Mouse (Mus musculus): ENCODE data around the gene Ccdc191. TPM values are rescaled to one million over a fixed set of nuclear protein-coding genes. Genes with fewer than 3 reads are reported as not detected.
A peak's percentile ranks its signal among the peaks of the same experiment; 100 is the strongest.

Ccdc191 gene
- polyA plus RNA-seq (2015; fragmentation: Nextera tagmentation; extraction: Ambion mirVana): 9.8 and 14.2 TPM in 2 replicates

GRCm38 (mm10) chr16:43889208-43890004 lies at the start of gene Ccdc191:
Gene Ccdc191, plus strand, starts transcription at chr16:43889800.
- Histone ChIP-seq H3K4me1 (peaks cover 11% of the 10 kb centered on the region), H3K27me3 (no peaks in the 10 kb centered on the region), H3K27ac (peak within 1 kb of the TSS; percentile 78), H3K4me2 (peak within 1 kb of the TSS; percentile 72), H3K4me3 (peak within 1 kb of the TSS; percentile 62), H3K9ac (peak within 1 kb of the TSS; percentile 78), H3K36me3 (no peaks in the 10 kb centered on the region), H3K9me3 (no peaks in the 10 kb centered on the region)
- WGBS: under 1% methylated on average over 33 of the region's 33 CpGs
- ATAC-seq (ENCODE audit: insufficient number of reproducible peaks, low FRiP score, low TSS enrichment, low read depth): peak; percentile 100

- no peak overlapping the region for H3K27ac ChIP-seq
- WGBS: 86% methylated on average over 1 of the region's 1 CpGs
These were observed 48.4 kb upstream of the Ccdc191 start for GRCm38 (mm10) chr16:43841236-43841635.

GRCm38 (mm10) chr16:43849839-43850238 lies 39.8 kb upstream of the Ccdc191 start:
- Histone ChIP-seq H3K27ac (no peak overlapping the region), H3K36me3 (no peaks in the 10 kb centered on the region), H3K27me3 (no peaks in the 10 kb centered on the region), H3K4me2 (no peak overlapping the region), H3K9me3 (no peaks in the 10 kb centered on the region), H3K4me1 (no peaks in the 10 kb centered on the region), H3K4me3 (no peak overlapping the region), H3K9ac (no peak overlapping the region)
- WGBS: 64% methylated on average over 1 of the region's 1 CpGs
- ATAC-seq (ENCODE audit: insufficient number of reproducible peaks, low FRiP score, low TSS enrichment, low read depth): no peak

More at GRCm38 (mm10) chr16:43841236-43841635, 48.4 kb upstream of the Ccdc191 start:
- H3K9me3 ChIP-seq: no peaks in the 10 kb centered on the region
- no peaks in the 10 kb centered on the region for H3K4me1 ChIP-seq
- no peaks in the 10 kb centered on the region for H3K27me3 ChIP-seq
- ATAC-seq (ENCODE audit: insufficient number of reproducible peaks, low FRiP score, low TSS enrichment, low read depth): no peak
- no peaks in the 10 kb centered on the region for H3K36me3 ChIP-seq
- no peak overlapping the region for H3K4me3 ChIP-seq
- H3K9ac ChIP-seq: no peak overlapping the region
- no peak overlapping the region for H3K4me2 ChIP-seq

GRCm38 (mm10) chr16:43858941-43859476 lies 30.6 kb upstream of the Ccdc191 start:
- Histone ChIP-seq H3K36me3 (peaks cover 19% of the 10 kb centered on the region), H3K27ac (no peak overlapping the region), H3K27me3 (no peaks in the 10 kb centered on the region), H3K4me1 (0 out of 2 replicates have a peak, but pooled peaks cover 5% of the 10 kb centered on the region), H3K9ac (no peak overlapping the region), H3K4me3 (no peak overlapping the region), H3K4me2 (no peak overlapping the region), H3K9me3 (no peaks in the 10 kb centered on the region)
- 79% methylated on average over 5 of the region's 5 CpGs for WGBS
- ATAC-seq (ENCODE audit: insufficient number of reproducible peaks, low FRiP score, low TSS enrichment, low read depth): no peak

- H3K27me3 ChIP-seq: no peaks in the 10 kb centered on the region
- H3K4me3 ChIP-seq: no peak overlapping the region
- H3K36me3 ChIP-seq: peaks cover 23% of the 10 kb centered on the region
- ATAC-seq (ENCODE audit: insufficient number of reproducible peaks, low FRiP score, low TSS enrichment, low read depth): no peak
- H3K4me1 ChIP-seq: 0 out of 2 replicates have a peak, but pooled peaks cover 5% of the 10 kb centered on the region
- H3K4me2 ChIP-seq: no peak overlapping the region
- 80% methylated on average over 6 of the region's 6 CpGs for WGBS
- H3K9me3 ChIP-seq: no peaks in the 10 kb centered on the region
- no peak overlapping the region for H3K27ac ChIP-seq
- H3K9ac ChIP-seq: no peak overlapping the region
These were observed 29.0 kb upstream of the Ccdc191 start for GRCm38 (mm10) chr16:43860624-43861023.

GRCm38 (mm10) chr16:43869805-43870204 lies 19.8 kb upstream of the Ccdc191 start:
- peaks cover 53% of the 10 kb centered on the region for H3K36me3 ChIP-seq

GRCm38 (mm10) chr16:43871419-43871818 lies 18.2 kb upstream of the Ccdc191 start:
- Histone ChIP-seq H3K4me3 (no peak overlapping the region), H3K27me3 (no peaks in the 10 kb centered on the region), H3K36me3 (peaks cover 67% of the 10 kb centered on the region), H3K4me1 (peaks cover 5% of the 10 kb centered on the region; the same call in 1 of the 2 replicates), H3K9me3 (no peaks in the 10 kb centered on the region), H3K4me2 (no peak overlapping the region), H3K27ac (no peak overlapping the region), H3K9ac (no peak overlapping the region)
- WGBS: 83% methylated on average over 7 of the region's 7 CpGs
- no peak for ATAC-seq (ENCODE audit: insufficient number of reproducible peaks, low FRiP score, low TSS enrichment, low read depth)

More at GRCm38 (mm10) chr16:43869805-43870204, 19.8 kb upstream of the Ccdc191 start:
- Histone ChIP-seq H3K27ac (peak overlapping the region; percentile 64), H3K4me1 (peaks cover 5% of the 10 kb centered on the region; the same call in 1 of the 2 replicates), H3K9me3 (no peaks in the 10 kb centered on the region), H3K27me3 (no peaks in the 10 kb centered on the region), H3K4me2 (no peak overlapping the region), H3K9ac (no peak overlapping the region), H3K4me3 (no peak overlapping the region)
- no peak for ATAC-seq (ENCODE audit: insufficient number of reproducible peaks, low FRiP score, low TSS enrichment, low read depth)

GRCm38 (mm10) chr16:43879769-43880168 lies 9.8 kb upstream of the Ccdc191 start:
- H3K9me3 ChIP-seq: no peaks in the 10 kb centered on the region
- H3K4me3 ChIP-seq: no peak overlapping the region
- 84% methylated on average over 6 of the region's 6 CpGs for WGBS
- H3K4me2 ChIP-seq: no peak overlapping the region
- peaks cover 44% of the 10 kb centered on the region for H3K36me3 ChIP-seq
- ATAC-seq (ENCODE audit: insufficient number of reproducible peaks, low FRiP score, low TSS enrichment, low read depth): no peak
- no peak overlapping the region for H3K9ac ChIP-seq
- no peaks in the 10 kb centered on the region for H3K27me3 ChIP-seq
- H3K27ac ChIP-seq: no peak overlapping the region
- H3K4me1 ChIP-seq: no peaks in the 10 kb centered on the region

GRCm38 (mm10) chr16:43881636-43882035 lies 8.0 kb upstream of the Ccdc191 start:
- no peak for ATAC-seq (ENCODE audit: insufficient number of reproducible peaks, low FRiP score, low TSS enrichment, low read depth)
- Histone ChIP-seq H3K4me3 (no peak overlapping the region), H3K9me3 (no peaks in the 10 kb centered on the region), H3K27me3 (no peaks in the 10 kb centered on the region), H3K36me3 (peaks cover 27% of the 10 kb centered on the region), H3K9ac (no peak overlapping the region), H3K4me1 (no peaks in the 10 kb centered on the region), H3K4me2 (no peak overlapping the region), H3K27ac (no peak overlapping the region)
- 62% methylated on average over 3 of the region's 3 CpGs for WGBS

- ATAC-seq (ENCODE audit: insufficient number of reproducible peaks, low FRiP score, low TSS enrichment, low read depth): no peak
These were observed 7.3 kb upstream of the Ccdc191 start for GRCm38 (mm10) chr16:43882329-43882728.

GRCm38 (mm10) chr16:43890005-43890336 lies 371 bp downstream of the Ccdc191 start:
- 0% methylated on average over 9 of the region's 9 CpGs for WGBS
- Histone ChIP-seq H3K36me3 (no peaks in the 10 kb centered on the region), H3K4me1 (peaks cover 11% of the 10 kb centered on the region), H3K9ac (peak overlapping the region; percentile 78), H3K27me3 (no peaks in the 10 kb centered on the region), H3K4me2 (peak overlapping the region; percentile 72), H3K4me3 (peak overlapping the region; percentile 62), H3K27ac (peak overlapping the region; percentile 78), H3K9me3 (no peaks in the 10 kb centered on the region)
- peak; percentile 91 for ATAC-seq (ENCODE audit: insufficient number of reproducible peaks, low FRiP score, low TSS enrichment, low read depth)

More at GRCm38 (mm10) chr16:43882329-43882728, 7.3 kb upstream of the Ccdc191 start:
- no peaks in the 10 kb centered on the region for H3K4me1 ChIP-seq
- no peak overlapping the region for H3K9ac ChIP-seq
- no peak overlapping the region for H3K27ac ChIP-seq
- H3K36me3 ChIP-seq: peaks cover 22% of the 10 kb centered on the region
- H3K9me3 ChIP-seq: no peaks in the 10 kb centered on the region
- no peak overlapping the region for H3K4me2 ChIP-seq
- H3K27me3 ChIP-seq: no peaks in the 10 kb centered on the region
- H3K4me3 ChIP-seq: no peak overlapping the region
- WGBS: 96% methylated on average over 2 of the region's 2 CpGs

GRCm38 (mm10) chr16:43890747-43891336 lies 1.2 kb downstream of the Ccdc191 start:
- Histone ChIP-seq H3K4me2 (peak overlapping the region; percentile 72), H3K36me3 (no peaks in the 10 kb centered on the region), H3K4me1 (peaks cover 11% of the 10 kb centered on the region), H3K27ac (no peak overlapping the region), H3K27me3 (no peaks in the 10 kb centered on the region), H3K4me3 (no peak overlapping the region), H3K9me3 (no peaks in the 10 kb centered on the region), H3K9ac (0 out of 2 replicates have a peak overlapping the region, but pooled peaks have one; percentile 26)
- WGBS: 72% methylated on average over 4 of the region's 4 CpGs
- ATAC-seq (ENCODE audit: insufficient number of reproducible peaks, low FRiP score, low TSS enrichment, low read depth): no peak
